ENCODE assay signal across 8 mouse cellular contexts in genomic region chr9:29642997-29643657, GRCm38 (mm10).
A peak's percentile ranks its signal among the peaks of the same experiment; 100 is the strongest.
DNase-seq lines count a peak whose midpoint lies in the region; ATAC-seq and TF ChIP-seq lines count a peak whose summit lies in the region.

No protein-coding gene starts in this region.

- no peaks in the 10 kb centered on the region for H3K4me1 ChIP-seq in forebrain, embryonic 11.5 days (replicated peaks; ENCODE audit: control insufficient read depth, insufficient read depth, low read length)
- no peaks in the 10 kb centered on the region for H3K4me1 ChIP-seq in stomach, embryonic 15.5 days

- H3K36me3 ChIP-seq in forebrain, embryonic 11.5 days (ENCODE audit: control insufficient read depth, insufficient read depth, low read length) = no peaks in the 10 kb centered on the region
- H3K36me3 ChIP-seq in stomach, embryonic 15.5 days = no peaks in the 10 kb centered on the region

- no peak overlapping the region for H3K4me2 ChIP-seq in forebrain, embryonic 11.5 days (ENCODE audit: low read depth, low read length, severe bottlenecking)
- H3K4me2 ChIP-seq in stomach, embryonic 15.5 days = no peak overlapping the region

- no peak for TF ChIP-seq POLR2A in brain, embryonic 14.5 days (IDR thresholded peaks at IDR 0.05; ENCODE audit: borderline replicate concordance, extremely low read depth, insufficient read depth, insufficient read length, poor library complexity, severe bottlenecking)

- no peak overlapping the region for H3K9ac ChIP-seq in forebrain, embryonic 11.5 days (ENCODE audit: low read length)
- no peak overlapping the region for H3K9ac ChIP-seq in stomach, embryonic 15.5 days

- peak; percentile 50 for DNase-seq in kidney, adult 18-20 months
- DNase-seq in kidney, adult 11 months = no peak
- DNase-seq in brain, embryonic 14.5 days (ENCODE audit: low read depth) = peak; percentile 82
- peak; percentile 87 for DNase-seq in forebrain, embryonic 11.5 days (ENCODE audit: low spot score)
- peak; percentile 65 for DNase-seq in left cerebral cortex, adult 11 months (ENCODE audit: low spot score)

- H3K27me3 ChIP-seq in forebrain, embryonic 11.5 days (ENCODE audit: control insufficient read depth, insufficient read depth, low read length) = no peaks in the 10 kb centered on the region
- H3K27me3 ChIP-seq in stomach, embryonic 15.5 days (replicated peaks) = no peaks in the 10 kb centered on the region

- no peak overlapping the region for H3K27ac ChIP-seq in forebrain, embryonic 11.5 days (ENCODE audit: low read depth, low read length)
- H3K27ac ChIP-seq in stomach, embryonic 15.5 days = no peak overlapping the region

- 0 out of 2 replicates have a peak, but pooled peaks have one; percentile 66 for ATAC-seq in forebrain, embryonic 11.5 days (replicated peaks; ENCODE audit: low FRiP score)
- peak; percentile 70 to 74 for ATAC-seq in hematopoietic stem cell, adult 5-6 weeks (replicated peaks in 1 of 2; ENCODE audit: insufficient read depth in 1 of 2, low FRiP score in 2 of 2, low TSS enrichment in 1 of 2, low read depth in 1 of 2, poor library complexity in 2 of 2, severe bottlenecking in 2 of 2)
- peak; percentile 78 for ATAC-seq in megakaryocyte-erythroid progenitor cell, adult 5-6 weeks (replicated peaks; ENCODE audit: low FRiP score, low TSS enrichment, poor library complexity, severe bottlenecking)
- ATAC-seq in stomach, embryonic 15.5 days (ENCODE audit: insufficient read depth, low FRiP score, low read depth) = peak; percentile 27; the same call in 1 of the 2 replicates

- TF ChIP-seq CTCF in brain, embryonic 14.5 days (IDR thresholded peaks at IDR 0.05; ENCODE audit: borderline replicate concordance, extremely low read depth, insufficient read depth, insufficient read length) = peak; percentile 92

- no peak overlapping the region for H3K4me3 ChIP-seq in forebrain, embryonic 11.5 days (ENCODE audit: low read depth, low read length)
- H3K4me3 ChIP-seq in stomach, embryonic 15.5 days (replicated peaks) = no peak overlapping the region

- H3K9me3 ChIP-seq in forebrain, embryonic 11.5 days (ENCODE audit: control insufficient read depth, low read length) = no peaks in the 10 kb centered on the region
- no peaks in the 10 kb centered on the region for H3K9me3 ChIP-seq in stomach, embryonic 15.5 days

- WGBS in forebrain, embryonic 11.5 days = 24% methylated on average over 11 of the region's 11 CpGs
- WGBS in stomach, embryonic 15.5 days = 15% methylated on average over 11 of the region's 11 CpGs

Comparison
In these comparisons a context has a peak if more than half of its experiments do, and no peak if none do; other contexts are left out.
1. ATAC-seq: peak in every context shown above with its lines; median percentile 78 in megakaryocyte-erythroid progenitor cell, adult 5-6 weeks; 72 in hematopoietic stem cell, adult 5-6 weeks; 66 in forebrain, embryonic 11.5 days; 27 in stomach, embryonic 15.5 days.